Mouse (Mus musculus) MN1 (cell line): Measurements from ENCODE around the gene Pex26.

Experiments
- DNase-seq: peaks from one replicate; pipeline ENCODE4 v3.0.0-alpha.2; 2016; ENCODE audit warnings: low spot score

Pex26 gene

GRCm38 (mm10) chr6:121166098-121166552, 17.3 kb upstream of the Pex26 start:
- DNase-seq: peak; percentile 68

DNA sequence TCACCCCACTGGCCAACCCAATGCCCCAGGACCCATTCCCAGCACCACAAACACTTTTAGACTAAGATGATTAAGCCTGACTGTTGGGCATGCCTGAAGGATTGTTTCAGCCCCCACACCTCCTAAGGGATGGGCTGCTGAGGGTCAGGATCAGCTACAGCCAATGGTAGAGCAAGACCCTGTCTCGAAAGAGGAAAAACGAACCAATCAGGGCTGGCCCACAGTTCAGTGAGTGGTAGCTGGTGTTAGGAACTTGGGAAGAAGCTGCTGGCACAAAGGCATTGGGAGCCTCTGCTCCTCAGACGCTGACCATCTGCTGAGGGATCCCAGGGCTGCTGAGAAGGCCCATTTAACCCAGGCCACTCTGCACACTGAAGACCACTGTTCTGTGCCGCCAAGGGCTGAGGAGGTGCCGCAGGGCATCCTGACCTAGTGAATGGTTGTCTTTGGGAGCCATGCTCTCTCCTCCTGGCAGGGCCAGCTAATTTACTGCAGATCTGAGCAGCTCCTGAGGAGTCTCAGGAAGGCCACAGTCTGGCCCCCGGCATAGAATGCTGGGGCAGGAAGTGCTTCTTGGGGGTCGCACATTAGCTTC, 16.0 kb upstream of the Pex26 start:
- DNase-seq: no peak

DNA sequence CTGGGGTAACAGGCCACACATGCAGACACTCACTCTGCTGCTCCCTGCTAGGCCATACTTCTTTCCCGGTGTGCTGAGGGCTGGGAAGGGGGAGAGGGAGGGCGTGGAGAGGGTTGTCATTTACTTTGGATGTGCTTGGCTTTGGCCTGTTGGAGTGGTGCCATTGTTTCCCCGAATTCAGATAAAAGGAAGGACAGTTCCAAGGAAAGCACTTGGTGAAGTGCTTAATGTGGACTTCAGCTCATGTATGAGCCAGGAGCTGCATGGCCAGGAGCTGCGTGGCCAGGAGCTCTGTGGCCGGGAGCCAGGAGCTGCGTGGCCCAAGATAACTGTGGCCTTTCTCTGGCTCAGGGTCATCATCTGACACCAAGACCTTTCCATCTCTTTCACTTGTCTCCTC, 12.4 kb upstream of the Pex26 start:
- DNase-seq: no peak

- no peak for DNase-seq
Observed at GRCm38 (mm10) chr6:121173471-121173870, 10.0 kb upstream of the Pex26 start.

DNA sequence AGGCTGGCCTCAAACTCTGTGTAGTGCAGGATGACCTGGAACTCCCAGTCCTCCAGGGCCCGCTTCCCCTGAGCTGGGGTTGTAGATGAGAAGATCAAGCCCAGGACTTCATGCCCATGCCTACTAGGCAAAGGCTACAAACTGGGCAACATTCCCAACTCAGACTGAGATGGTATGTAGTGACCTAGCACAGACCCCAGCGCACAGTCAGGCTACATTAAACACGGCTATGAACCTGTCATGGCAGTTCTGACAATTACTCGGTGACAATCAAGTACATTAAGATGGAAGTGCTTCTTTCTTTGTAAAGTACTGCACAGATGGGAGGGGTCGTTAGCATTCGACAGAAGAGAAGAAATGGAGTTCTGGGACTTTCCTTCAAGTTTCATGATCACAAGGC, 8.7 kb upstream of the Pex26 start:
- no peak for DNase-seq

DNA sequence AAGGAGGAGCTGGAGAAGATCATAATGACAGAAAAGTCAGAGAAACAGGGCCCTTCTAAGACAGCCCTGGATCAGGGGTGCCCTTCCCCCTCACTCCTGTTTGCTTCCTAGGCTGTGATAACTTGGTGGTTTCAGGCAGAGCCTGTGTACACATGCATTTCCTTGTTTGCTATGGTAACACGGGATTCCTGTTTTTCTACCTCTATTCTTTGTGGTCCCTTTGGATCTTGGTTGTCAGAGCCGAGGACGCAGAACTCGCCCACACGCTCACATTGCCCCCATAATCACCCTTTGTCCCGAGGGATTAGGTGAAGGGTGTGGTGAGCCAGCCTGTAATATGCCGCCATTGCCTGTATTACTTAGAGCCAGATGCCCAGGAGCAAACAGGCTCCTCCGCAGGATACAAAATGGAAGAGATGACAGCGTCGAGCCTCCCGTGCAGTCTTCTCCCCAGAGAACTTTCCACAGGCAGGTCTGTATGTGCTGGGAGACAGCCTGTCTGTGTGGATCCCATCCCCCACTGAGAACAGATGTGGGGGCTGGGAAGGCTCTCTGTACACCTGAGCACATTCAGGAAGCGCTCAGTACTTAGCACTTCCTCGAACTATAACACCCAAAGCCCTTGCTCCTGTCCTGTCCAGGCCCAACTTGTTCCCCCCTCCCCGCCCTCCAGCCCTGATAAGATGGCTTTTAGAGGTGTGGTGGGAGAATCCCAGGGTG, 7.3 kb upstream of the Pex26 start:
- DNase-seq: peak; percentile 20

DNA sequence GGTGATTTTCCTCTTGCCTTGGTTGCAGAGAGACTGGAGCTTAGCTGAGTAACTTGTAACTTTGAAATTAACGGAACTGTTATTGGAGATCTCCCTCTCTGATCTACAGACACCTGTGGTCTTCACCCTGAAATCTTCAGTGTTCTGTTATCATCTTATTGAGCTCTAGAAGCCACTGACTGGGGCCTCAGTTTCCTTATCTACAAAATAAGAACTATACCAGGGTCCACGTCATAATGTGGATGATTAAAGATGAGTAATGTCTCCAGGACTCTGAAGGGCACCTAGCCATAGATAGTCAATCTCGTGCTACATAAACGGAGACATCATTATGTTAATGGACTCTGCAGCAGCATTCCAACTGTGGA, 6.8 kb upstream of the Pex26 start:
- DNase-seq: no peak

DNA sequence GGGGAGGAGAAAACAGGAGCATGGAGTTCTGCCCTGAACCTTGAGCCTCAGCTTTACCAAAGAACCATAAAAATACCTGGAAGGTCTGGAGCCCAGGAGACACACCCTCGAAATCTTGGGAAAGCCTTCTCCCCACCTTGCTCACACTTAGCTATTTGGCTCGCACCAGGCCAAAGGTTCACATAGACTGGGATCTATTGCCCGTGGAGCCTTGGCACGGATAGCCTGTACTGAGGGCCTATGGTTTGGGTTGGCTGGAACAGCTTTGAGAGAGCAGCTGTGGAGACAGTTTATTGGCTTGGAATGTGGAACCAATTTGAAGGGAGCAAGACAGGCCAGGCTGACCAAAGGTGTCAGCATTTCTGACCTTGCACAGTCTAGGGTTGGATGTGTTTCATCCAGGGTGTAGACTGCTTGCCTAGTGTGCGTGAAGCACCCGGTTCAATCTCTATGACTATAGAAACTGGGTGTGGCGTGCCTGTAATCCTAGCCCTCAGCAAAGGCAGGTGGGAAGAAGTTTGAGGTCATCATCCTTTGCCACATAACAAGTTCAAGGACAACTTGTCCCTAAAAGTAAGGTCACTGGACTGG, 6.3 kb upstream of the Pex26 start:
- DNase-seq: no peak

DNA sequence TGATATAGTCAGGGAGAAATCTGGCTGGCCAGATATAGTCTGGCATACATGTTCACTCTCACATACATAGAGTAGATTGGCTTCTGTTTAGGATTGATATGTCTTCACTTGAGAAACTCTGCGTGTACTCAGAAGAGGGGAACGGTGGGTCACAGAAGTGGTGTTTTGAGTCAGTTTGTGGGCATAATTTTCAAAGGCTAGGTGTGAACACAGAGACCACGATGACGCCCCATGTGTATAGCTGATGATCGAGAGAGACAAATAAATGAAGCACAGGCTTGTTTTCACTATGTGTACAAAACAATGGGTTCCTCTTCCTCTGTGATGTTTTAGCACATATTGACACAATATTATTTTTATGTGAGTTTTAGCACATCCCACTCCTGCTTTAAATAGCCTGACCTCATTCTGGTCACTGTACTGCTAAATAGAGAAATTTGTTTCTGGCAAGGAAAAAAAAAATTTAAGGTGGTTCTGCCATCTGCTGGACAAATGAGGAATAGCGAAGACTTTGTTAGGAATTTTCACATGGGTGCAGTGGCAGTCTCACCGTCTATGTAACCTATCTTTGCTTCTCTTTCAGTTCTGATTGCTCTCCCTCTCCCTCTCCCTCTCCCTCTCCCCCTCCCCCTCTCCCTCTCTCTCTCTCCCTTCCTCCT, 4.6 kb upstream of the Pex26 start:
- peak; percentile 81 for DNase-seq

- peak; percentile 44 for DNase-seq
Observed at GRCm38 (mm10) chr6:121179846-121180245, 3.6 kb upstream of the Pex26 start.

DNA sequence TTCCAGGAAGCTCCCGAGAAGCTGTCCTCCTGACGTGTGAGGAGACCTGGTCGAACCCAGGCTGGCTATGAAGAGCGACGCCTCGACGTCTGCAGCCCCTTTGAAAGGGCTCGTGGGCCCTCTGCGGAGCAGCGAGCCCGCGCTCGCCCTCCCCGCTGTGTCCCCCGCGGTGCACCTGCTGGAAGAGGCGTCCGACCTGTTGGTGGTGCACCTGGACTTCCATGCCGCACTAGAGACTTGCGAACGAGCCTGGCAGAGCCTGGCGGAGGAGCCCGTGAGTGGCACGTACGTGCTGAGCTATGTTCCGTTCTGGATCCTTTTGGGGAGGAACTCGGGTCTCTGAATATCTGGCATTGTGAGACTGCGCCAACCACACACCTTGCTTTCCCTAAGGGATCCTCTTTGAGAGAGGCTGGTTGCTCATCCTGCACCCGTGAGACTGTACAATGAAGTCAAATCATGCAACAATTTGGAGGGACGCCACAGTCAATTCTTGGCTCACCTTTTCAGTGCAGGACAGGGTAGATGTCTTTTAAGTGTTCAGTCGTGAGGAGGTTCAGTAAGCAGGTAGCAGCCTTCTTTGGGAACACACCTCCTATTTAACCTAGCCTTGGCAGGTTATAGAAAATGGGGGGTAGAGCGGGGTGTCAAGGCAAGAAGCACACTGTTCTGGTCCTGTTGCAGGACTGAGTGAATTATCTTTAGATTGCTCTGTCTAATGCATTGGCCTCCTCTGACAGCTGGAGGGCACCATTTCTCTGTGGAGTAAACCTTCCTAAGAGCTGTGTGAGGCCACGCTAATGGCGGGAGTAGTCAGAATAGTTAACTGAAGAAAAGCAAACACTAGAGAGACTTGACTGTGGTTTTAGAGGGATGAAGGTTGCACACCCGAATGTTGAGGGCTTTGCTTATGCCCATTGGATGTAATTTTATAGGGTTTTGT, 1.0 kb downstream of the Pex26 start:
- DNase-seq: peak; percentile 80

DNA sequence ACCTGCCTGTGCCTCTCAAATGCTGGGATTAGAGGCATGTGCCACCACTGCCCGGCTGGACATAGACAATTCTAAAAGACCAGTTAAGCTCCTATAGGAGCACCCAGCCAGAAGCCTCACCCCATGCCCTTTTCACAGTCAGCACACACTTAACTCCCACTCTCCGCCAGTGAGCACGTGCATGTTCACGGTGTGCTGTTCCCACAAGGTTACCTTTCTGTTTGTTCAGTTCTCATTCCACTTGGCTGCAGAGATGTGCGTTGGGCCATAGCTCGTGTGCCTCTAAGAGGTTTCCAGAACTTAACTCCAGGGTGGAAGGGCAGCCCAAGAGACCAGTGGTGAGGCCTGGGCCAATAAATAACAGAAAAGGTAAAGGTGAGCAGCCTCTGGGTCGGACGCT, 1.8 kb downstream of the Pex26 start:
- no peak for DNase-seq

GRCm38 (mm10) chr6:121191261-121192009, 8.0 kb downstream of the Pex26 start:
- no peak for DNase-seq

GRCm38 (mm10) chr6:121194061-121194955, 10.8 kb downstream of the Pex26 start:
- DNase-seq: no peak

GRCm38 (mm10) chr6:121194956-121195731, 11.7 kb downstream of the Pex26 start:
- no peak for DNase-seq

GRCm38 (mm10) chr6:121197807-121198365, 14.4 kb downstream of the Pex26 start:
- DNase-seq: no peak

DNA sequence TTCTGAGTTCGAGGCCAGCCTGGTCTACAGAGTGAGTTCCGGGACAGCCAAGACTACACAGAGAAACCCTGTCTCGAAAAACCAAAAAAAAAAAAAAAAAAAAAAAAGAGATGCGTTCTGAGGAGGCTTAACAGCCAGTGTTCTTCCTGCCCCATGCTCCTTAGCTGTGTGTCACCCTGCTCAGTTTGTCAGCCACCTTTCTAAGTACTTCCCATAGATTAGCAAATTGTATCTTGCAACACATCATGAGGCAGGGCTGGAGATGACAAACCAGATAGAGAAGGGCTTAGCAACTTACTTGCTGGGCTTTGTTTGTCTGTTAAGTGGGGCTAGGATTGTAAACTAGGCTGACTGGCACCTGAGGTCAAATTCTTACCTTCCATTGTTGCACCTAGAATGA, 17.0 kb downstream of the Pex26 start:
- DNase-seq: no peak

- DNase-seq: no peak
Observed at GRCm38 (mm10) chr6:121202026-121202425, 18.6 kb downstream of the Pex26 start.

DNA sequence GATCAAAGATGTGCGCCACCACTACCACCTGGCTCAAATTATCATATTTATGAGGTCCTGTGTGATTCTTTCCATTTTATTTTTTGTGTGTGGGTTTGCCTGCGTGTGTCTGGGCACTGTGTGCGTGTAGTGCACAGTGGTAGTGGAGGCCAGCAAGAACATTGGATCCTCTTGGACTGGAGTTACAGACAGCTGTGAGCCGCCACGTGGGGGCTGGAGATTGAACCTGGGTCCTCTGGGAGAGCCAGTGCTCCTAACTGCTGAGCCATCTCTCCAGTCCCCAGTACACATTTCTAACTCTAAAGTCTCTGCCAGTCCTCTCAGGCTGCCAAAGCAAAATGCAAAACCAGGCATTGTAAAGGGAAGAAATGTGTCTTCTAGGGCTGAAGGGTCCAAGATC, 23.0 kb downstream of the Pex26 start:
- DNase-seq: no peak
